Mouse (Mus musculus) intestine, embryonic 16.5 days (tissue): ENCODE data around the gene Cdk12. TPM values are rescaled to one million over a fixed set of nuclear protein-coding genes. Genes with fewer than 3 reads are reported as not detected.
"Not testable (repeated sequence)": the region's sequence is repeated elsewhere in the genome, so short reads cannot be mapped to it uniquely, and the experiment has no call there.

ENCODE experiments used
- ATAC-seq: fragments of 200-750 bp; cut with Nextera tagmentation; 2 replicates; pipeline ENCODE4 v1.8.0; 2017; ENCODE audit warnings: moderate TSS enrichment, moderate library complexity
- H3K27ac ChIP-seq: fragments of 300-500 bp; sonication (generic); 2 replicates; pipeline ENCODE4 v1.5.1; 2014; ENCODE audit warnings: mild to moderate bottlenecking, low read length
- H3K27me3 ChIP-seq: fragments of 300-500 bp; sonication (generic); replicated peaks from 2 replicates; pipeline ENCODE4 v1.6.1; 2014; ENCODE audit warnings: low read length, control low read depth, mixed read lengths; ENCODE audit not compliant: control insufficient read depth, insufficient read depth
- H3K36me3 ChIP-seq: fragments of 300-500 bp; sonication (generic); 2 replicates; pipeline ENCODE4 v1.6.1; 2014; ENCODE audit warnings: low read length, control low read depth; ENCODE audit not compliant: control insufficient read depth, insufficient read depth
- H3K4me1 ChIP-seq: fragments of 300-500 bp; sonication (generic); 2 replicates; pipeline ENCODE4 v1.6.1; 2014; ENCODE audit warnings: low read length, control low read depth, mixed read lengths; ENCODE audit not compliant: control insufficient read depth, insufficient read depth
- H3K4me2 ChIP-seq: fragments of 300-500 bp; sonication (generic); 2 replicates; pipeline ENCODE4 v1.6.1; 2014; ENCODE audit warnings: low read depth, low read length, control low read depth
- H3K4me3 ChIP-seq: fragments of 300-500 bp; sonication (generic); 2 replicates; pipeline ENCODE4 v1.5.1; 2014; ENCODE audit warnings: mild to moderate bottlenecking, low read length
- H3K9ac ChIP-seq: fragments of 300-500 bp; sonication (generic); 2 replicates; pipeline ENCODE4 v1.6.1; 2014; ENCODE audit warnings: low read depth, low read length
- H3K9me3 ChIP-seq: fragments of 300-500 bp; sonication (generic); 2 replicates; pipeline ENCODE4 v1.6.1; 2016; ENCODE audit warnings: low read length, control low read depth; ENCODE audit not compliant: control insufficient read depth
- WGBS: fragments of 180-500 bp; shearing (Covaris S2); extraction: QIAGEN DNeasy Blood & Tissue Kit; methylation state at CpG from one replicate; pipeline ENCODE4 v1.1.7; 2014; 5-methylcytosine and 5-hydroxymethylcytosine counted together
- polyA plus RNA-seq: library from polyadenylated mRNA; unstranded; fragments of >200 nt; fragmentation: Nextera tagmentation; extraction: Ambion mirVana; gene quantifications from 2 replicates; pipeline ENCODE4 v1.2.1, GENCODE M21; 2015

The Cdk12 gene
- 6.2 and 6.5 TPM in 2 replicates for polyA plus RNA-seq

DNA sequence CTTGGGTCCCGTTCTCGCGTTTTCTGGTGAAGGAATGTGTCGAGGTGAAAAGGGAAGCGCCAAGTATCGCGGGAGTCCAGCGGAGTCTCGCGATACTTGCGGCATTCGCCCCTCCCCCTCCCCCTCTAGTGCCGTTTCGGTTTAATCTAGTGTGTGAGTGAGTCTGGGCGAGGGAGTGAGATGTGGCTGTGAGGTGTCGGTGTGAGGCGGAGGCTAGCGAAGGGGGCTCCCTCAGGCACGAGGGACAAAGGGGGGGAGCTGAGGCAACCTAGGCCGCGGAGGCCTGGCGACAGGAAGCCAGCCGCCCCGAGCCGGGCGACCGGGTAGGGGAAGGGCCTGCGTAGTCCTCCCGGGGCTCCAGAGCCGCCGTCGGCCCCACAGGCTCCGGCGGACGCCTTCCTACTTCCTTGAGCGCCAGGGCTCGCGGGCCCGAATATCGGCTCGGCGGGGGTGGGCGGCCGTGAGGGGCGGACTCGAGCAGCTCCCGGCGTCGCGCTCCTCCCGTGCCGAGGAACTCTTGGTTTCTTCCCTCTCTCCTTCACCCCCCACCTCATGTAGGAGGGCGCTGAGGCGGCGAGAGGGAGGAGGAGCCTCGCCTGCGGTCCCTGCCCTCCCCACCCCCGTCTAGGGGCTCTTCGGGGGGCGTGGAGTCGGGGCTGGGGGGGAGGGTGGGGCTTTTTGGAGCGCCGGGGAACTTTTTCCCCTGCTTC, at the start of gene Cdk12:
Cdk12 (plus strand) TSS at position 419 of the 710 bp plus-strand sequence.
- Histone ChIP-seq H3K9me3 (no peaks in the 10 kb centered on the region), H3K9ac (peak within 1 kb of the TSS; percentile 100), H3K4me1 (peaks cover 11% of the 10 kb centered on the region; the same call in 1 of the 2 replicates), H3K36me3 (no peaks in the 10 kb centered on the region), H3K4me2 (peak within 1 kb of the TSS; percentile 83), H3K27ac (peak within 1 kb of the TSS; percentile 100), H3K4me3 (peak within 1 kb of the TSS; percentile 94), H3K27me3 (no peaks in the 10 kb centered on the region)
- under 1% methylated on average over 57 of the region's 63 CpGs for WGBS
- peak; percentile 93 for ATAC-seq

DNA sequence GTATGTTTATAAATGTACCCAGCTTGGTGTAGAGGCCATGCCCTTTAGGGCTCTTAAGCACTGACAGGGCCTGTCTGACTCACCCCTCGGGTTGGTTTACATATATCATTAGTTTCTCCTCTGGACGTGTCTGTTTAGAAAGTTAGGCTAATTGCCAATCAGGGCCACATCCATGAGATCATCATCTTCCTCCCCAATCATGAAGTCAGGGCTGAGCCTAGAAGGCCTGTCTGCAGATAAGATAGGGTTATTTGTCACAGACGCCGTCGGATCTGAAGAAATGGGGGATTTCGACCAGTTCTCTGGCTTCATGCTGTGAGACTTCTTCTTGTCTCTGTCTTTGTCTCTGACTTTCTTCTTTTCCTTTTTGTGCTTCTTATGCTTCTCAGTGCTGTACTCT, 47.8 kb upstream of the Cdk12 start:
- 76% methylated on average over 6 of the region's 6 CpGs for WGBS
- ATAC-seq: no peak
- H3K36me3 ChIP-seq: peaks cover 11% of the 10 kb centered on the region; the same call in 1 of the 2 replicates

DNA sequence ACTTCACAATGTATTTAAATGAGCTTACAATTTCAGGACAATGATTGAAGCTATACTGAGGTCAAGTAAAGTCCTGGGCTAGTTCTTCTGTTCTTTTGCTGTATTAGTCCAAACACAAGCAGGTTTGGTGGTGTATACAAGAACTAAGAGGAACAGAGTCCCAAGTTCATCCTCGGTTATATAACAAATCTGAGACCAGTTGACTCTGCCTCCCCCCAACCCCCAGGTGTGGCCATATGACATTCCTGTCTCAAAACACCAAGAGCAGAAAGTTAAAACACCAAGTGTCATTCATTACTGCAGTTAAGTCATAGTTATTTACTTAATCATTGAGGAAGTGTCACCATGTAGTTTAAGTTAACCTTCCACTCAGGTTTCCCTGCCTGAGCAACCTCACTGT, 34.5 kb upstream of the Cdk12 start:
- no peak for ATAC-seq
- H3K4me3 ChIP-seq: no peak overlapping the region
- 75% methylated on average over 1 of the region's 1 CpGs for WGBS
- peaks cover 19% of the 10 kb centered on the region for H3K36me3 ChIP-seq
- no peaks in the 10 kb centered on the region for H3K4me1 ChIP-seq
- H3K27ac ChIP-seq: no peak overlapping the region
- no peak overlapping the region for H3K9ac ChIP-seq
- H3K4me2 ChIP-seq: no peak overlapping the region
- no peaks in the 10 kb centered on the region for H3K27me3 ChIP-seq
- no peaks in the 10 kb centered on the region for H3K9me3 ChIP-seq

More for the DNA sequence above, 47.8 kb upstream of the Cdk12 start:
- no peak overlapping the region for H3K4me3 ChIP-seq
- H3K9ac ChIP-seq: no peak overlapping the region
- H3K4me1 ChIP-seq: no peaks in the 10 kb centered on the region
- H3K27me3 ChIP-seq: no peaks in the 10 kb centered on the region
- no peak overlapping the region for H3K4me2 ChIP-seq
- H3K9me3 ChIP-seq: no peaks in the 10 kb centered on the region
- no peak overlapping the region for H3K27ac ChIP-seq

DNA sequence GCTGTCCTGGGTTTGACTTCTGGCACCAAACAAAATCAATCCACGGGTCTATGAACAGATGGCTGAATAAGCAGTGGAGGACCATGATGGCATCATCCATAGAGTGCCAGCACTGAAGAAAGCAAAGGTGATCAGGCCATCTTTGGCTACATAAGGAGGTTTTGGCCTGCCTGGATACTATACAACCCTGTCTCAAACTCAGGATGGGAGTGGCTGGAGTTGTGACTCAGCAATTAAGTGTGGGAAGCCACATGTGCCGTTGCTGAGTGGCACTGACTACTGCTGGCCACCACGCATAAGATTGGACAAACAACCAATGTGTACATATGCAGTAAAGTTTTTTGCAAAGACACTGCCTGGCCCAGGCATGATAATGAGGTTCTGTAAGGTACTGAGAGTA, 20.7 kb upstream of the Cdk12 start:
- 87% methylated on average over 3 of the region's 3 CpGs for WGBS
- ATAC-seq, H3K27me3 ChIP-seq, H3K4me2 ChIP-seq, H3K4me3 ChIP-seq, H3K9me3 ChIP-seq, H3K27ac ChIP-seq, H3K9ac ChIP-seq, H3K4me1 ChIP-seq: not testable (repeated sequence)
- H3K36me3 ChIP-seq: peaks cover 14% of the 10 kb centered on the region

DNA sequence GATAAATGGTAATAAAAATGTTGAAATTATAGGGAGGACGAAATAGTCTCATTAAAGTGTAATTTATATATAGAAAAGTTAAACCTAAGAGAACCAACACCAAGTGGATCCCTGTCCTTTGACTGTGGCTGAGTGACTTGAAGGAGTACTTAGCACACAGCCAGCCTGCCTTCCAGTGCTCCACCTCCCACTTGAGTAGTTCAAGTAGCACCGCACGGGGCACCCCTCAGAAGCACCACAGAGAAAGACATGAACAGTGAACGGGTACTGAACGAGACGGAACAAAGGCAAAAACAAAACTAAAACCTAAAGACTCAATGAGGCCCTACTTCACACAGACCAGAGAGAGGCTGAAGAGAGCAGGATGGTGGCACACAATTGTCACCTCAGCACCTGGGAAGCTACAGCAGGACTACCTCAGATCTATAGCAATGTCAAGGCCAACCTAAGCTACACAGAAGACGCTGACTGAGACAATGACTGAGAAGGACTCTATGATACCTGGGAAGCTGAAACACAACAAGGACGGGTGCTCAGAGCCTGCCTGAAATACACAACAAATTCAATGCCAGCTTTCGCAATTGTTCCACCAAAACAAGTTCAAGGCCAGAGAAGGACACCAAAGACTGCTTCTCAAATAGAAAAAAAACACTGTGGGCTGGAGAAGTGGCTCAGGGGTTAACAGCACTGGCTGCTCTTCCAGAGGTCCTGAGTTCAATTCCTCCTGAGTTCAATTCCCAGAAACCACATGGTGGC, 15.0 kb upstream of the Cdk12 start:
- ATAC-seq: peak; percentile 44
- Histone ChIP-seq H3K4me3 (no peak overlapping the region), H3K9me3 (no peaks in the 10 kb centered on the region), H3K36me3 (peaks cover 9% of the 10 kb centered on the region), H3K27ac (peak overlapping the region; percentile 28; the same call in 1 of the 2 replicates), H3K4me2 (no peak overlapping the region), H3K9ac (no peak overlapping the region), H3K27me3 (no peaks in the 10 kb centered on the region), H3K4me1 (0 out of 2 replicates have a peak, but pooled peaks cover 7% of the 10 kb centered on the region)
- WGBS: 81% methylated on average over 9 of the region's 9 CpGs

DNA sequence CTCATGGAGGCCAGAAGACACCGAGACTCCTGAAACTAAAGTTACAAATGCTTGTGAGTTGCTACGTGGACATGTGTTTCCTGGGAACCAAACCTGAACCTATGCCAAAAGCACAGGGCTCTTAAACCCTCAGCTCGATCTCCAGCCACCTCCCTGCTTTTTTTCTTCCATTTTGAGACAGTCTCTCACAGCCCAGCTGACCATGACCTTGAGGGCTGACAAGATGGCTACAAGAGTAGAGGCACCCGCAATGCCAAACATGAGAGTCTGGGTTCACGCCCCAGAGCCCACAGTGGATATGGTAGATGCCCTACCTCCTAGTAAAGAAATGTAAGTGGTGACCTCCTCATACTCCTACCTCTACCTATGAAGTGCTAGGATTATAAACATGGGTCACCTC, 12.0 kb upstream of the Cdk12 start:
- Histone ChIP-seq H3K36me3 (no peaks in the 10 kb centered on the region; the same call in 1 of the 2 replicates), H3K27me3 (no peaks in the 10 kb centered on the region), H3K4me2 (no peak overlapping the region), H3K9ac (no peak overlapping the region), H3K4me3 (no peak overlapping the region), H3K9me3 (no peaks in the 10 kb centered on the region), H3K27ac (no peak overlapping the region), H3K4me1 (peaks cover 7% of the 10 kb centered on the region; the same call in 1 of the 2 replicates)
- WGBS: 86% methylated on average over 5 of the region's 5 CpGs
- ATAC-seq: no peak

DNA sequence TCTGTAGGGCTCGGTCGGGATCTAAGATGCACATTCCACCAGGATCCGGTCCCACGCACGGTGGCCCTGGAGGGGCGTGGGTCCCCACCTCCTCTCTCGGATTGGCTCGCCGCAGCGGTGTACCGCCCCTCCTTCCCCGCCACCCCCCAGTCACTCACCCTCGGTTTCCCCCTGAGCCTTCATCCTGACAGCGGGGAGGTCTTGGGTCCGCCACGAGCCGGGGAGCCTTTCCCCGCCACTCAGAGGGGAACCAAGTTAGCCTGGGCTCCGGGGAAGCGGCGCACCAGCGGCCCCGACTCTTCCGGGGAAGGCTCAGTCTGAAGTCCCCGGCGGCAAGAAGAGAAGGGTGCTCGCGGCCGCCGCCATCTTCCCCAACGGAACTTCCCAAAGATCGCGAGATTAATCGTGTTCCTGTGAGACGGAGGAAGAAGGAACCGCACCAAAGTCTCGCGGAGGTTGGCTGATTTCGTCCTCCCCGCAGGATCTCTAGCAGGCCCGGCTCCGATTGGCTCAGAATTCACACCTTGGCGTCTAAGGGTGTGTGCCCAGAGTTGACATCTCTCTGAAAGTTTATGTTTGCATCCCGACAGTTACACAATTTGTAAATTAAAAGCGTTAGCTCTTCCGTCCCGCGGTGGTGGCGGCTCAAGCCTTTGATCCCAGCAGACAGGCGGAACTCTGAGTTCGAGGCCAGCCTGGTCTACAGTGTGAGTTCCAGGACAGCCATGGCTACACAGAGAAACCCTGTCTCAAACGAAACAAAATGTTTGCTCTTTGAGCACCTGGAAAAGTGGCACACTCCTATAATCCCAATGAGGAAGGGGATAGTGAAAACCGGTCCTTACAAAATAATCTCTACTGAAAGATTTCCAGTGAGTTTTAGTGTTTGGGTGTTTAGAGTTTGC, 9.7 kb upstream of the Cdk12 start, which contains the start of gene Med1:
Med1 (minus strand) TSS at position 393 of the 905 bp plus-strand sequence.
- Histone ChIP-seq H3K27ac (peak within 1 kb of the TSS; percentile 94), H3K27me3 (no peaks in the 10 kb centered on the region), H3K36me3 (no peaks in the 10 kb centered on the region; the same call in 1 of the 2 replicates), H3K9me3 (no peaks in the 10 kb centered on the region), H3K4me2 (peak within 1 kb of the TSS; percentile 66), H3K9ac (peak within 1 kb of the TSS; percentile 94), H3K4me1 (peaks cover 7% of the 10 kb centered on the region; the same call in 1 of the 2 replicates), H3K4me3 (peak within 1 kb of the TSS; percentile 64)
- under 1% methylated on average over 53 of the region's 53 CpGs for WGBS
- ATAC-seq: peak; percentile 98

DNA sequence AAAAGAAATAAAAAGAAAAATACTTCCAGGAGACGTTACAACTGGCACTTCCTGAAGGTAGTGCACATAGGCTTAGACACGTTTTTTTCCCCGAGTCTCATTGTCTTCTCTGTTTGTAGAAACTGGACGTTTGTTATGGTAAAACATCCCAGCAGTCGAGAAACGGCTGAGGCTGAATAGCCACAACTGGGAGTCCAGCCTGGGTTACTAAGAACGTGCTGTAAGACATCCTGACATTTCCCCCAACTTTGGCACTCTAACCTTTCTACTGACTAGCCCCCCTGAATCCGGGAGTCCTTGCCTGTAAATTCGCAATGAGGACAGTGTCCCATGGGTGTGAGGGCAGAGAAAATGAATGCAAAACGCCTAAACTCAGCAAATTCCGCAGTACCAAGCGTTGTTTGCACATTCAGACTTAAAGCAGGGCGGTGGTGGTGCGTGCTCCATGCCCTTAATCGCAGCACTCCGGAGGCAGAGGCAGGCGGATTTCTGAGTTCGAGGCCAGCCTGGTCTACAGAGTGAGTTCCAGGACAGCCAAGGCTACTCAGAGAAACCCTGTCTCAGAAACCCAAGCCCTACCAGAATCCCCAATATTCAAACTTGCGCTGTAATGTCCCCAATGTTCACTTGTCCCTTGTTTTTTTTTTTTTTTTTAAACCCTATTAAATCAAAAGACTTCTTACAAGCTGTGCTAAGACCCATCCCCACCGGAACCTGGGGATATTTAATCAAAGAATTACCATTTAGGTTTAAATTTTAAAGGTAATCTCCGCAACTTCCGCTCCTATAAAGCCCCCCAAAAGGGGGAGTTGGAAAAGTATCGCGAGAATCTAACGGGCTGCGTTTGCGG, 843 bp upstream of the Cdk12 start:
- 2% methylated on average over 27 of the region's 27 CpGs for WGBS
- H3K4me1 ChIP-seq: peaks cover 11% of the 10 kb centered on the region; the same call in 1 of the 2 replicates
- H3K4me2 ChIP-seq: peak overlapping the region; percentile 83
- H3K36me3 ChIP-seq: no peaks in the 10 kb centered on the region
- H3K9me3 ChIP-seq: no peaks in the 10 kb centered on the region
- peak overlapping the region; percentile 82 for H3K9ac ChIP-seq
- peak overlapping the region; percentile 100 for H3K27ac ChIP-seq
- peak; percentile 24; the same call in 1 of the 2 replicates for ATAC-seq
- H3K4me3 ChIP-seq: peak overlapping the region; percentile 94
- H3K27me3 ChIP-seq: no peaks in the 10 kb centered on the region
